Mouse (Mus musculus): Measurements from ENCODE around the gene Ttll12.

The Ttll12 gene

GRCm38 (mm10) chr15:83593189-83593585 lies 1.8 kb downstream of the Ttll12 start:
- DNase-seq = no peak

DNA sequence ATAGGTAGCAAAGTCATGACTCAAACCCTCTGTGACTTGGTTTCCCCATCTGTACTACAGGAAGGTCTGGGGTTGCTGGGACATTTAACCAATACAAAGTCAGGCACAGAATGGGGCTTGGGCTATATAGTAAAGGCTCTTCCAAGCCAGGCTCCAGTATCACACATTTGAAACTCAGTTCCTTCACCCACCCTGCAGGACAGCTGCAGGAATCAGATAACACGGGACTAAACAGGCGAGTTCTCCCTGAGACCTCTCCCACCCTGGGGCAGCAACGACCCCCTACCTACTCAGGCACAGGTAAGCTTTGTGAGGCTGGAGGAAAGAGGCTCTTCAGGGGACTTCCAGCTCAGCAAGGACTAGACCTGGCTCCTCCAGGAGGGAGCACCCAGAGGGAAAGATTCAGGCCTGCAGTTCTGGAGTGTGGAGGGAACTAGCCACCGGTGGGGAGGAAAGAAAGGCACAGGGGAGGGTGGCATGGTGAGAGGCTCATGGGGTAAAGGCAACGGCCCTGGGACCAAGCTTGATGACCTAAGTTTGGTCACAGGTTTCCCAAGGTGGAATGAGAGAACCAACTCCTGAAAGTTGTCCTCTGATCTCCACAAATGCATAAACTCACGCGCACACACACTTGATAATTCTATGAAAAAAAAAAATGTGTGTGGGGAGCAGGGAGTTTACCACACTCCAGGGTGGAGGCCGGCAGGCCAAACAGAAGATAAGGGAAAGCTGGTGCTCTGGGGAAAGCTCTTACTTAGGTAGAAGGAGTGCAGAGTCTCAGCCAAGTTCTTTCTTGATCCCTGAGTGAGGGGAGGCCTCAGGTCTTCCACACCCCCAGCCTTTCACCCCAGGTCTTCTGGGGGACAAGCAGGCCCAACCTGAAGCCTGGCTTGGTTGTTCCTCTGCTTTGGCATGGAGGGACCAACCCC lies 2.4 kb downstream of the Ttll12 start:
- DNase-seq = no peak

GRCm38 (mm10) chr15:83591758-83592157 lies 3.2 kb downstream of the Ttll12 start:
- no peak for DNase-seq

- no peak for DNase-seq
These were observed 4.1 kb downstream of the Ttll12 start for GRCm38 (mm10) chr15:83590841-83591240.

DNA sequence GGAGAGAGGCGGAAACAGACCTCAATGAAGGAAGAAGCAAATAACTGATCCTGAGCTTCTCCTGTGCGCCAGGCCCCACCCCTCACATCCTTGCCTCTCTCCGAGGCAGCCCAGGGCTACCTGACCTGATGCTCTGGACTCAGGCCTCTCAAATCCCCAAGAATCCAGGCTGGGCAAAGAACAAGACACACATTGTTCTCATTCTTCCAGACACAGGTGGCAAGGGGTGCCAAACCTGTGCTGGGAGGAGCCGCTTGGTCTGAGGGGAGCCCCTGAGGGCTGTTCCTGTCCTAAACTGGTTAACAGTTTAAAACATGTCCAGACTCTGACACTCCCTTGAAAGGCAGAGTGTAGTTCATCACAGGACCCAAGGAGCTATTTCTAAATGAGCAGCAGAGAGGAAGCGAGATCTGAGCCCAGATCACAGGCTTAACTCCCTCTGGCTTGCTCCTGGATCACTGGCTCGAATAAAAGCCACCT lies 10.2 kb downstream of the Ttll12 start:
- no peak for DNase-seq

DNA sequence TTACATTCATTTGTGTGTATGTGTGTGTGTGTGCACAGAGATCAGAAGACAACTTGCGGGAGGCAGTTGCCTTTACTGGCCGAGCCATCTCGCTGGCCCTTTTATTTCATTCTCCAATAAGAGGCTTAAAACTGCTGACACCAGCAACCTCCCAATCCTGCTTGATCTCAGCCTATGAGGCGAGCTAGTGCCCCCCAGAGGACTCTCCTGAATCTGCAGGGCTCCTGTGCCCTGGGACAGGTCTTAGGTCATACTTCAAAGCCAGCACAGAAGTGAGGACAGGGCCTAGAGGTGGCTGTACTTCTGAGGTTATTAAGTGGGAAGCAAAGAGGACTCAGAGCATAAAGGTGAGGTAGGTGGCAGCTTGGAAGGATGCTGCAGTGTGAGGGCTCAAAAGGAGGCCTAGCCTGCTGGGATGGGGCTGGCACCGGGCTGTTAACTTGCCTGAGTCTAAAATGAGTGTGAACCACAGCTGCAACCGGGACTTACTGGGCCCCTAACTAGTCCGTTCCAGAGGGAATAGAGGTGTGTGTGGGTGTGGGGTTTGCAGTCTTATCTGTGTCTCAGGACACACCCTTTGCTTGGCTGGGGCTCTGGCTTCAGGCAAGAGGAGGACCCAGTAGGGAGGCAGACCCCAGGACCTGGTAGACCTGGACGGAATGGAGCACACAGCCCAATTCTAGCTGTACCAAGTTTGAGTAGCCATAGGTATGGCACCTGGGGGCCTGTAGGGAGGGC lies 11.4 kb downstream of the Ttll12 start:
- peak; percentile 78 for DNase-seq

GRCm38 (mm10) chr15:83582931-83583330 lies 12.0 kb downstream of the Ttll12 start:
- no peak for DNase-seq

DNA sequence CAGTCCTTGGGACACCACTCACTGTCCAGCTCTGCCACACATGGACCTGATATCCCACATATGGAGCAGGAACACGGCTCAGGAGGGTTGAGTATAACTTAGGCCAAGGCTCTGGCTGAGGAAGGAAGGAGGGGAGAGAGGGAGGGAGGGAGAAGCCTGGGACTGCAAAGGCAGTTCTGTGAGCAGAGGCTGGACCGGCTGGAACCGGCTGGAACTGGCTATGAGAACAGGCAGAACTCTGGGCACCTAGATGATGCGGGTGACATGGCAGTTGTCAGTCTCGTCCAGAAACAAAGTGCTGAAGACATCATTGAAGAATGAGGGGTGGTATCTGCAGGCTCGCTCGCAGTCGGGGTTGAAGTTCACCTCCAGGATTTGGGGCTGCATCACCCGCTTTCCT lies 18.3 kb downstream of the Ttll12 start:
- no peak for DNase-seq

DNA sequence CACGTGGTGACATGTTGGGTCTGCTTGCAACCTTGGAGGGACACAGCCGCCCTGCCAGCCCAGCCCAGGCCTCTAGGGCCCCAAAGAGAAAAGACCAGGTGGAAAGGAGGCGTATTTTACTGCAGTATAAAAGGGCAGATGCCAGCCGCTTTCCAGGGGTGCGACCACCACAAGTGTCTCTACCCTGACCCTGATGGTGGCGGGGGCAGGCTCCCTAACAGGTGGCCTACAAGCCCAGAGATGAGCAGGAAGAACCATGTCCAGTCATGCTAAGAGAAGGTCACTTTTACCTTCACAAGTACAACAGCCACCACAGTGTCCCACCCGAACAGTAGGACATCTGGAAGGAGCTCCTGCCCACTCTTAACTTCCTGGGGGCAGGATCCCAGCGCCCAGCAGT lies 19.4 kb downstream of the Ttll12 start:
- no peak for DNase-seq

GRCm38 (mm10) chr15:83574731-83575351 lies 20.1 kb downstream of the Ttll12 start:
- DNase-seq = no peak

DNA sequence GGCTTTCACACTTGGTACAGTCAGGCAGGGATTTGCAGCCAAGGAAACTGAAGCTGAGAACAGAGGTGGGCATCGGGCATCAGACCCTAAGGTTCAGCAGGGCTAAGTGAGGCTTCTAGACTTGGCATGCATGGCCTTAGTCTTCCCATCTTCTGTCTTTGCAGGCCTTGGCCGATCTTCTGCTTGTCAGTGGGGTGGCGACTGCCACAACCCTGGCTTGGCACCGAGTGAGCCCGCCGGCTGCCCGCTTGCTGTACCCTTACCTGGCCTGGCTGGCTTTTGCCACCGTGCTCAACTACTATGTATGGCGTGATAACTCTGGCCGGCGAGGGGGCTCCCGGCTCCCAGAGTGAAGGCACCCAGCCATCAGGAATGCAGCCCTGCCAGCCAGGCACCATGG lies 21.4 kb downstream of the Ttll12 start:
- no peak for DNase-seq

DNA sequence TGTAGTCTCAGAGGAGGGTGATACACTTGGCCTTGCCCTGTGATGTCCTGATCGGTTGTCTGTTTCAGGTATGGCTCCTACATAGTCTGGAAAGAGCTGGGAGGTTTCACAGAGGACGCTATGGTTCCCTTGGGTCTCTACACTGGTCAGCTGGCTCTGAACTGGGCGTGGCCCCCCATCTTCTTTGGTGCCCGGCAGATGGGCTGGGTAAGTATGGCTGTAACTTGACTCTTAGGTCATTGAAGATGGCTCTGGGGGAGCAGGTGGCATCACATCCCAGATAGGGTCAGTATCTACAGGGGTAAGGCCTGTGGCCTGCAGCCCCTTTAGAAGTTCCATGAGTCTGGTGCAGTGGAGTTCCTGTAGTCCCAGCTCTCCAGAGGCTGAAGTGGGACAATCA lies 22.8 kb downstream of the Ttll12 start:
- no peak for DNase-seq

DNA sequence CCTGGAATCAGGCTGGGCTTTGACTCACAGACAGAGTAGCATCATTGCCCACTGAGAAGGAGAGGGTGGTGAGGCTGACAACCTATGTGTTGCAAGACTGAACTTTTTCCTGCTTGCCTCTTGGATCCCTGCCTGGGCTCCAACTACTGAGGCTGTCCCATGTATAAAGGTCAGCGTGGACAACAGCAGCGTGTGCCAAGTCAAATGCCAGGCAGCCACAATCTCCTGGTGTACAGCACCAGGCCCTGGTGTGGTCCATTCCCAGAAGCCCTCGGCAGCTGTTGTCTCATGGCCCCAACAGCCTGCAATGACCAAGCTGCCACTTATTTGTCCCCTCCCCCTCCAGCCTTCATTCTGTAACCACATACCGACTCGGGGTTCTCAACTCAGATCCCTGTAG lies 23.3 kb downstream of the Ttll12 start:
- no peak for DNase-seq

GRCm38 (mm10) chr15:83570641-83571040 lies 24.3 kb downstream of the Ttll12 start:
- peak; percentile 42 for DNase-seq

- DNase-seq = no peak
These were observed 25.3 kb downstream of the Ttll12 start for GRCm38 (mm10) chr15:83569682-83570081.

- no peak for DNase-seq
These were observed 26.4 kb downstream of the Ttll12 start for GRCm38 (mm10) chr15:83568544-83568943.

DNA sequence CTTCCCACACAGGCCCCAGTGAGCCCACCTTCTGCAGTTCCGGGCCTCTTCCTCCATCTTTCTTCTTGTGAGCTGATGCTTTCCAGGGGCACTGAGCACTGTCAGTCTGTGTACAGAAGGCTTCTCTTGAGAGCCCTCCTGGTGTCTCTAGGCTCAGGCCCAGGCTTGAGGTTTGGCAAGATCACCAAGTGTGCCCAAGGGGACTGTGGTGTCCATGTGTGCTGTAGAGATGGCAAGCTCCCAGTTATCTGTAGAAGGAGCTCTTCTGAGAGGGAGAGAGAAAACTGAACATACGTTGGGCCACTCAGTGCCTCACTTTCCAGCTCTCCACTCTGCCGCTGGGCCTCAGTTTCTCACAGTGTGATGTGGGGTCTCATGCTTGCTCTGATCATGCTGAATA lies 27.2 kb downstream of the Ttll12 start:
- no peak for DNase-seq

- no peak for DNase-seq
These were observed 29.0 kb downstream of the Ttll12 start for GRCm38 (mm10) chr15:83566006-83566405.

DNA sequence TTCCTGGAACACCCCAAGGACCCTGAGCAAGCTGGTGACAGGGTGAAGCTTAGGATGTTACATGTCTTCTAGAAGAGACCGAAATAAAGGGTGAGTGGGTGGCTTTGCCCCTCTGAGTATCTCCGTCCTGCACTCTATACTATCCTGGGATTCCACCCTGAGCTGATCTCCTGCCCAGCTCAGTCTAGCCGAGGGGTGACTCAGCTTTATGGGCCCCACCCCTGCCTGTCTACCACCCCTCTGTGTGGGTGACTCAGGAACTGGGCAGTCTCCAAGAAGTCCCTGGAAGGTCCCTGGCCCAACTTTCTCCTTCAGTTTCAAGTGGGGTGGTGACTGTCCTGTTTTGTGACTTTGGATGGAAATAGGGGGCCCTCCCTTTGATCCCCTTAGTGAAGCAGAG lies 29.5 kb downstream of the Ttll12 start:
- DNase-seq = no peak

DNA sequence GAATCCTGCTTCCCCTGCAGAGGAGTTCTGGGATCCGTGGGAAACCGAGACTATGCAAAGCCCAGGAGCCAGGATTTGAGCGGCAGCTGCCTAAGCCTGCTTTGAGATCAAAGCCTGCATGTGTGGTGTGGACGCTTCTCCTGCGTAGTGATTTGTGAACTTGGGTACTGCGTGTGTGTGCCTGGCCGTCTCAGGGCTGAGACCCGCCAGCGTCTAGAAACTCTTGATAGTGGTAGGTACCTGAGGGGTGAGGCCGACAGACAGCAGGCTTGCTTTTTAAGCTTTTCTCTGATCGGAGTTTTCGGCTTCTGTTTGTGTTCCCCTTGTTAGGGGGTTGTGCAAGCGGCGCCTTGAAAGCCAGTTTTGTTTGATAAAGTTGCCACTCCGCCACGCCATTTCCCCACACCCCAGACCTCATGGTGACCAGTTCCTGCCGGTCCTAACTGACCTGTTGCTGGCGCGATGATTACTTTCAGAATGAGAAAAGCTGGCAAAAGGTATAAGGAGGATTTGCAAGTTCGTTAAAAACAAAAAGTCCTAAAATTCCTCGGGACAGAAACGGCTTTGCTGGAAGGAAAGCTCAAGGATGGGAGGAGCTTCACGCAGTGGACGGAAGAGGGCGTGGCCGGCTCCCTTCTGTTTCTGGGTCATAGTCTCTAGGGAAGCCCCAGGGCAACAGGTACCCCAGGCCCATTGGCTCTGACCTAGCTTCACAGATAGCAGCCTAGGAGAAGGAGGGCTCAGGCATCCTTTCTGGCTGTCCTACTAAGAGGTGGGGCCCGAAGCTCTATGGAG lies 30.9 kb downstream of the Ttll12 start:
- DNase-seq = peak; percentile 73

- peak; percentile 86 for DNase-seq
These were observed 31.6 kb downstream of the Ttll12 start, which contains the start of the genes Tspo and Mcat for GRCm38 (mm10) chr15:83563327-83563856. Tspo (plus strand) TSS chr15:83563592. Mcat (minus strand) TSS chr15:83563787.

- peak; percentile 84 for DNase-seq
These were observed 32.2 kb downstream of the Ttll12 start for GRCm38 (mm10) chr15:83562626-83563270.
